Mouse (Mus musculus) intestine, embryonic 15.5 days (tissue): Measurements from ENCODE around the gene G0s2. TPM values are rescaled to one million over a fixed set of nuclear protein-coding genes. Genes with fewer than 3 reads are reported as not detected.
"Not testable (repeated sequence)": the region's sequence is repeated elsewhere in the genome, so short reads cannot be mapped to it uniquely, and the experiment has no call there.

ENCODE experiments used
- ATAC-seq: fragments of 200-750 bp; cut with Nextera tagmentation; 2 replicates; pipeline ENCODE4 v1.8.0; 2017; ENCODE audit warnings: moderate TSS enrichment, moderate library complexity
- H3K27ac ChIP-seq: fragments of 300-500 bp; sonication (generic); 2 replicates; pipeline ENCODE4 v1.5.1; 2015; ENCODE audit warnings: mild to moderate bottlenecking, inconsistent platforms
- H3K27me3 ChIP-seq: fragments of 300-500 bp; sonication (generic); replicated peaks from 2 replicates; pipeline ENCODE4 v1.6.1; 2015; ENCODE audit warnings: inconsistent platforms
- H3K36me3 ChIP-seq: fragments of 300-500 bp; sonication (generic); 2 replicates; pipeline ENCODE4 v1.6.1; 2015; ENCODE audit warnings: inconsistent platforms
- H3K4me1 ChIP-seq: fragments of 300-500 bp; sonication (generic); replicated peaks from 2 replicates; pipeline ENCODE4 v1.6.1; 2015; ENCODE audit warnings: inconsistent platforms
- H3K4me2 ChIP-seq: fragments of 300-500 bp; sonication (generic); replicated peaks from 2 replicates; pipeline ENCODE4 v1.6.1; 2015; ENCODE audit warnings: mild to moderate bottlenecking, inconsistent platforms
- H3K4me3 ChIP-seq: fragments of 300-500 bp; sonication (generic); replicated peaks from 2 replicates; pipeline ENCODE4 v1.5.1; 2015; ENCODE audit warnings: inconsistent platforms
- H3K9ac ChIP-seq: fragments of 300-500 bp; sonication (generic); 2 replicates; pipeline ENCODE4 v1.6.1; 2015; ENCODE audit warnings: inconsistent platforms
- H3K9me3 ChIP-seq: fragments of 300-500 bp; sonication (generic); 2 replicates; pipeline ENCODE4 v1.6.1; 2016; ENCODE audit warnings: inconsistent platforms
- WGBS: fragments of 180-500 bp; shearing (Covaris S2); methylation state at CpG from one replicate; pipeline ENCODE4 v1.1.7; 2015; 5-methylcytosine and 5-hydroxymethylcytosine counted together
- polyA plus RNA-seq: library from polyadenylated mRNA; unstranded; fragments of >200 nt; fragmentation: Nextera tagmentation; extraction: Ambion mirVana; gene quantifications from 2 replicates; pipeline ENCODE4 v1.2.1, GENCODE M21; 2015

The G0s2 gene
- polyA plus RNA-seq, 1 experiment from 2014 or later: 23.7 TPM

DNA sequence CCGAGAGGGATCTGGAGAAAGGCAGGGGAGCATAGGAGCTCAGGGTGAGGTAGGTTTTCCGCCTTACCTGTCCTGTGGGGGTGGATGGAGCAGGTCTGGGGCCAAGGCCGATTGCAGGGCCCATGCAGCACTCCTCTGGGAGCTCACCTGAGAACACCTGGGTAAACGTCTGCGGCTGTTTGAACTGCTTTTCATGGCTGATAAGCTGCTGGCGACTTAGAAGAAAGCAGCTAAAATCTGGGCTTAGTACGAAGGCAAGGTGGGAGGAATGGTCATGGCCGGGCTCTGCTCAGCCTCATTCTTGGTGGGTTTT lies 29.0 kb upstream of the G0s2 start:
- no peak overlapping the region for H3K9ac ChIP-seq
- ATAC-seq: peak; percentile 84
- H3K36me3 ChIP-seq: no peaks in the 10 kb centered on the region
- H3K9me3 ChIP-seq: no peaks in the 10 kb centered on the region
- H3K4me1 ChIP-seq: peaks cover 11% of the 10 kb centered on the region
- no peak overlapping the region for H3K27ac ChIP-seq
- H3K4me3 ChIP-seq: no peak overlapping the region; the same call in 1 of the 2 replicates
- no peaks in the 10 kb centered on the region for H3K27me3 ChIP-seq
- H3K4me2 ChIP-seq: peak overlapping the region; percentile 45
- 41% methylated on average over 8 of the region's 8 CpGs for WGBS

DNA sequence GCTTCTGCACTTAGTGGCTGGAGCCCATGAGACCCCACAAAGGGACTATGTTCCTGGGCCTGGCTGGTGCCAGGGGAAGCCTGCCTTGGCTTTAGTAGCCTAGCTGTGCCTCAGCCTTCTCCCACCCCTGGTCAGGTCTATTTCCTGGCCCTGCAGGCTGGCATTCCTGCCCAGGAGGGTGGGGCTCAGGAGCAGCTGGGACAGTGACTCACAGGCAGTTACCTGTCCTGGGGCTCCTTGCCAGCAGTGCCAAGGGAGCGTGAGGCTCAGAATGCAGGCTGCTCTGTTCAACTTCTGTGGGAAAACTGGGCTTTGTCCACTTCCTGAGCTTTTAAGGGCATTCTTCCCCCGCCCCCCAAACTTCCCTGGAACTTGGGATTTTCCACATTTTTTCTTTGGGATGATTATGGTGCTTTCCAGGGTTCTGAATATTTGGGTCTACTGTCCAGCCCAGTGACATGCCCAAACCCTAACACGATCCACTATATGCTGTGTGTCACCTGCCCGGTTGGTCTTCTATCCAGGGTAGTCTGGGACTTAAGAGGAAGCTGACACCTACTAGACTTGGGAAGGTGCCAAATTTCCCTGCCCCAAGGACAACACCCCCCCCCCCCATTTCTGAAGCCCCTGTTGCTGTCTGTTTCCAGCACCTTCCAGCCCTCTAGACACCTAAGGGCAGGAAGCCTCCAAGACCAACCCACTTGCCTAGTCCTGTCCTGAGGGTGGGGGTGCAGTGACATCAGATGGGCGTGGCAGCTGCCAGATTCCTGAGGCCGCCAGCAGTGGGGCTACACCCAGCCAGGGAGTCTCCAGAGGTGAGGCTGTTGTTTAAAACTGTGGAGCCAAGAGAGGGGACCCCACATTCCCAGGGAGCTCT lies 28.4 kb upstream of the G0s2 start:
- peak overlapping the region; percentile 45 for H3K4me2 ChIP-seq
- no peaks in the 10 kb centered on the region for H3K36me3 ChIP-seq
- no peaks in the 10 kb centered on the region for H3K27me3 ChIP-seq
- peak overlapping the region; percentile 19; the same call in 1 of the 2 replicates for H3K27ac ChIP-seq
- H3K4me1 ChIP-seq: peaks cover 11% of the 10 kb centered on the region
- no peak overlapping the region for H3K9ac ChIP-seq
- no peak overlapping the region; the same call in 1 of the 2 replicates for H3K4me3 ChIP-seq
- peak; percentile 94 for ATAC-seq
- H3K9me3 ChIP-seq: no peaks in the 10 kb centered on the region
- WGBS: 49% methylated on average over 6 of the region's 6 CpGs

DNA sequence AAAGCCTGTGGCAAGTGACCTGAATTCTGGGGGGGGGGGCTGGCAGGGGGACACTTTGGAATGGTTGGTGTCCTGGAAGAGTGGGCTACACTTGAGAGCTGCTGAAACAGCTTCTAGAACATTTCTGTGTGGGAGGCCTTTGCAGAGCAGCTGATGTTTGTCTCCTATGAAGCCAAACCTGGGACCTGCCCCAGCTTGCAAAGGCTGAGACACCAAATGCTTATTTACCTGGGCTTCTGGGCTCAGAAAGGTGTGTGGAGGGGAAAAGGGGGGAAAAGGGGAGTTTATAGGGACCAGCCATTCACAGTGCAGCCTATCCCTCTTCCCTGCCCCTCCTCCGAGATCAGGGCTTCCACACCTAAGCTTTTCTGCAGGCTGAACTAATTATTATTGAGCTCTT lies 27.0 kb upstream of the G0s2 start:
- Histone ChIP-seq H3K9ac (no peak overlapping the region), H3K9me3 (no peaks in the 10 kb centered on the region), H3K4me2 (no peak overlapping the region), H3K27me3 (no peaks in the 10 kb centered on the region), H3K4me1 (peaks cover 11% of the 10 kb centered on the region), H3K4me3 (no peak overlapping the region), H3K36me3 (no peaks in the 10 kb centered on the region), H3K27ac (no peak overlapping the region)
- ATAC-seq: no peak
- WGBS: 36% methylated on average over 1 of the region's 1 CpGs

DNA sequence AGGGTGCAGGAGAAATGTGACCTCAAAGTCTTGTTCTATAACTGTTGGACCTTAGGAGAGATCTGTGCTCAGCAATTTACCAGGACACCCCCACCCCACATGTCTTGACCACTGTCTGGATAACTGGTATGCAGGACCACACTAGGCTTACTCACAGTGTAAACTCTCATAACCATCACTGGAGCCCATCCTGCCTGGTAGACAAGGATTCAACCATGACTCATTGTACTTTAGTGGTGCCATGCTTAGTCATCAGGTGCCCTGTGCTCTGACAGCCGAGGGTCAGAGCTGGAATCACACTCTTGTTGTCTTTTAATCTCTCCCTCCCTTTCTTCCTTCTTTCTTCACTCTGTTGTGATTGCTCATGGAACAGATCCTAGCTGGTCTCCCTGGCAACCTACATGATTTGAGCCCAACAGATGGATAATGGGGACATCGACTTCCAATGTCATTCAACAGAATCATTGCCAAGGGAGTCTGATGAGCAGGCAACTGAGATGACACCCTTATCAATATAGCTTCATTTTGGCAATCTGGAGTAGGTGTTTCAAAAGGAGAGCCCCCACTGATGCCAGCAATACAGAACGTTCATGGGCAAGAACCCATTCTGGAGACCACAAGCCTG lies 25.2 kb upstream of the G0s2 start:
- no peak overlapping the region for H3K4me3 ChIP-seq
- no peak overlapping the region for H3K27ac ChIP-seq
- no peaks in the 10 kb centered on the region for H3K9me3 ChIP-seq
- H3K27me3 ChIP-seq: no peaks in the 10 kb centered on the region
- no peak overlapping the region for H3K9ac ChIP-seq
- no peak for ATAC-seq
- WGBS: 89% methylated on average over 3 of the region's 3 CpGs
- no peaks in the 10 kb centered on the region for H3K36me3 ChIP-seq
- peaks cover 11% of the 10 kb centered on the region for H3K4me1 ChIP-seq
- no peak overlapping the region for H3K4me2 ChIP-seq

DNA sequence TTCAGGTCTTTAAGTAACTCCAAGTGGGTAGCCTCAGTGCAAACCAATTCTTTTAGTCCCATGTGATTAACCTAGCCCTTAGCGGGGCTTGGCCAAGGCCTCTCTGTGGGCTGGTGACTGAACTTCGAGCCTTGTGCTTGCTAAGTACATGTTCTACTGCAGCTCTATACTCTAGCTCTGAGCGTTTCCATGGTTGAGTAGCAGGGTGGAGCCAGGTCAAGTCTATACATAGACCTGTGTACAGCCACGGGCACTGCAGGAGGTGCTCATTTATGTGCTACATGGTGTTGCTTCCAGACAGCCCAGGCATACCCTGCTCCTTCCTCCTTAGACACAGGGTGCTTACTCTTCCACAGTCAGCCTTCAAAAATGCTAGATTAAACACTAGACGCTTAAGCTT lies 22.9 kb upstream of the G0s2 start:
- Histone ChIP-seq H3K27ac (no peak overlapping the region), H3K4me3 (no peak overlapping the region), H3K4me2 (no peak overlapping the region), H3K4me1 (no peaks in the 10 kb centered on the region), H3K9me3 (no peaks in the 10 kb centered on the region), H3K9ac (no peak overlapping the region), H3K27me3 (no peaks in the 10 kb centered on the region), H3K36me3 (no peaks in the 10 kb centered on the region)
- ATAC-seq: peak; percentile 65
- WGBS: 78% methylated on average over 5 of the region's 5 CpGs

DNA sequence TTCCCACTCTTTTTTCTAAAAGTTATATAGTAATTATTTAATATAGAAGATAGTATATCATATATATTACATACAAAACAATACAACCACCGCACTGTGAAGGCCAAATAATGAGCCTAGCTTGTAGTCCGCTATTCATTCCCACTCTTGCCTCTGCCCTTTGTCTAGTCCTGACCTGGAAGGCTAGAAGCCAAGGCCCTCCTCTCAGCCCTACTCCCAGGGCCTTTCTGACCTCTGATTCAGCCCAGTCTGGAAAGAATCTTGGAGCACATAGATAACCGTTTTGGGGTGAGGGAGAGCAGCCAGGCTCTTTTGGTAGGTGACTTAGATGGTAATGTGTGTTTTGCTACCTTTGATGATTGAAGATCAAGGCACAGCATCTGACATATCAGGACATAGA lies 20.9 kb upstream of the G0s2 start:
- WGBS: 69% methylated on average over 3 of the region's 3 CpGs
- Histone ChIP-seq H3K4me2 (no peak overlapping the region), H3K27ac (no peak overlapping the region), H3K9me3 (no peaks in the 10 kb centered on the region), H3K4me1 (no peaks in the 10 kb centered on the region), H3K9ac (no peak overlapping the region), H3K36me3 (no peaks in the 10 kb centered on the region), H3K4me3 (no peak overlapping the region), H3K27me3 (no peaks in the 10 kb centered on the region)
- ATAC-seq: no peak

DNA sequence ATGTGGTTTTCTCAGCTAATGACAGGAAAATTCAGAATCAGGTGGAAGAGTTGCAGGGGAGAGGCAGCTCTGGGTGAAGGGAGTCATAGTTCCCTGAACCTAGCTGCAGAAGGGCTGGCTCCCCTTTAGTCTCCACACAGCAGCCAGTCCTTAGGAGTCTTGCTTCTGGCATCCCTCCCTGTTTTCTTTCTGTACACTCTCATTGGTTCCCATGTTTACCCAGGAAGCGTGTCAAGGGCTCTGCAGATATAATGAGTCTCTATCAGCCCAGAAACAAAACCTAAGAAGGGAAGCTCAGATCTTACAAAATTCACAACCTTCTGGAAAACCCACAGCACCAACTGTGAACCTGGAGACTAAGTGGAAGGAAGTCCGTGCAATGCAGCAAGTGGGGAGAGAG lies 20.0 kb upstream of the G0s2 start:
- 30% methylated on average over 2 of the region's 2 CpGs for WGBS
- Histone ChIP-seq H3K27me3 (no peaks in the 10 kb centered on the region), H3K4me3 (no peak overlapping the region), H3K36me3 (no peaks in the 10 kb centered on the region), H3K9me3 (no peaks in the 10 kb centered on the region), H3K9ac (no peak overlapping the region), H3K4me1 (no peaks in the 10 kb centered on the region), H3K27ac (no peak overlapping the region), H3K4me2 (no peak overlapping the region)
- no peak for ATAC-seq

DNA sequence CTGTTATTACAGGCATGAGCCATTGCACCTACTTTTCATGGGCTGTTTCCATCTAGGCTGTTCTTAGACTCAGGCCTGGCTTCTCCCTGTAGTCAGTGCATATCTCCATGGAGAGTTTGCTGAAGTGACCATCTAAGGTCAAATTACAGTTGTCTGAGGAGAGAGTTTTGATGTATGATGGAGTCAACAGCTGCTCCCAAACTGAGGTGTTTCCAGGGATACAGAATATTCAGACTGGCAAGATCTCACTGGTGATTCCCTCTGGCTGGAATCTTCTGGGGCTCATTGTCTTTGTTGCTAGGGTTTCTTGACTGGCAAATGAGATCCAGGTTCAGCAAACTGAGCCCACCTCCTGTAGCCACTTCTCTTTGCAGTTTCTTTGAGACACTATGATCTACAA lies 17.7 kb upstream of the G0s2 start:
- ATAC-seq: no peak
- H3K9ac ChIP-seq: no peak overlapping the region
- H3K36me3 ChIP-seq: no peaks in the 10 kb centered on the region
- H3K4me1 ChIP-seq: no peaks in the 10 kb centered on the region
- H3K4me2 ChIP-seq: no peak overlapping the region
- no peak overlapping the region for H3K27ac ChIP-seq
- H3K9me3 ChIP-seq: no peaks in the 10 kb centered on the region
- no peak overlapping the region for H3K4me3 ChIP-seq
- no peaks in the 10 kb centered on the region for H3K27me3 ChIP-seq

DNA sequence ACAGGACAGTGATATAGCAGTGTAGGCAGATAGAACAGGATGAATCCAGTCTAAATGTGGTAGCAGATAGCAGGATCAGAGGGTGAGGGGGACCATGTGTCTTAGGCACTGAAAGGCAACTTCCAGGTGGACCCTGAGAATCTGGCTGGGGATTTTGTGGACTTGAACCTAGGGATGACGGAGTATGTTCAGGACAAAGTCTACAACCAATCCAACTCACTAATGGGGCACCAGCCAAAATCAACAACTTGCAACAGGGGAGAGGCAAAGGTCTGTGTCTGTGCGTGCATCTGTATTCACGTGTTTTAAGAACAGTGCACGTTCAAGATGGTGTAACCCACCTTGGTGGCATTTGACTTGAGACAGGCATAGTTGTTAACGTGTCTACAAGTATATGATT lies 16.9 kb upstream of the G0s2 start:
- H3K27ac ChIP-seq: no peak overlapping the region
- no peaks in the 10 kb centered on the region for H3K36me3 ChIP-seq
- no peak for ATAC-seq
- no peak overlapping the region for H3K4me2 ChIP-seq
- H3K4me1 ChIP-seq: no peaks in the 10 kb centered on the region
- no peaks in the 10 kb centered on the region for H3K9me3 ChIP-seq
- H3K9ac ChIP-seq: no peak overlapping the region
- 91% methylated on average over 5 of the region's 5 CpGs for WGBS
- no peak overlapping the region for H3K4me3 ChIP-seq
- H3K27me3 ChIP-seq: no peaks in the 10 kb centered on the region

DNA sequence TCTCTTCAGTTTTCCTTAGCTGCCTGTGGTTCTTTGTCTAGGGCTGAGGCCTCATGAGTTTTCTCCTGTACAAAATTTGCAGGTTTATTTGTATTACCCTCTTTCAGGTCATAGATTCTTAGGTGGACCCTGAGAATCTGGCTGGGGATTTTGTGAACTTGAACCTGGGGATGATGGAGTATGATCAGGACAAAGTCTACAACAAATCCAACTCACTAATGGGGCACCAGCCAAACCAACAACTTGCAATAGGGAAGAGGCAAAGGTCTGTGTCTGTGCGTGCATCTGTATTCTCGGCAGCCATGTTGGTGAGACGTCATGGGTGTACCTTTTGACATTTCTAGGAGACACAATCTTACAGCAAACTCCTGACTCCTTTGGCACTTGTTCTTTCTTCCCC lies 16.1 kb upstream of the G0s2 start:
- 87% methylated on average over 3 of the region's 3 CpGs for WGBS
- Histone ChIP-seq H3K27me3 (no peaks in the 10 kb centered on the region), H3K4me1 (no peaks in the 10 kb centered on the region), H3K9ac (no peak overlapping the region), H3K4me2 (no peak overlapping the region), H3K27ac (no peak overlapping the region), H3K36me3 (no peaks in the 10 kb centered on the region), H3K4me3 (no peak overlapping the region), H3K9me3 (no peaks in the 10 kb centered on the region)
- no peak for ATAC-seq

DNA sequence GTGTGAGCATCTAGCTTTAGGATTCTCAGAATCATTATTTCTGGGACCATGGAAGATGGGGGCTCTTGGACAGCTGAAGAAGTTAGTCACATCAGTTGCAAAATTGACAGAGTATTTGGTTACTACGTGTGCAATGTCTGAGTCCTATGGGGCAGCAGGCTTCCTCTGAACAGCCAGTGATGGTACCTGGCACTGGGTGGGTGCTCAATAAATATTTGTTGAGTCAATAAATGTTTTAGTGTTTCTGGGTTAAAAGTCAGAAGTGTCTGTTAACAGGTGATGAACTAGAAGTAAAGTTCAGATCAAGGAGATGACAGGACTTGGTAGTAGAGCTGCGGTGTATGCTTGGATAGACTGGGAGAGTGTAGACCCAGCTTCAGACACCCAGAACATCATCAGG lies 14.6 kb upstream of the G0s2 start:
- Histone ChIP-seq H3K4me3 (no peak overlapping the region), H3K27ac (no peak overlapping the region), H3K36me3 (no peaks in the 10 kb centered on the region), H3K9me3 (no peaks in the 10 kb centered on the region), H3K9ac (no peak overlapping the region), H3K27me3 (no peaks in the 10 kb centered on the region), H3K4me1 (no peaks in the 10 kb centered on the region), H3K4me2 (no peak overlapping the region)
- 67% methylated on average over 2 of the region's 2 CpGs for WGBS
- no peak for ATAC-seq

DNA sequence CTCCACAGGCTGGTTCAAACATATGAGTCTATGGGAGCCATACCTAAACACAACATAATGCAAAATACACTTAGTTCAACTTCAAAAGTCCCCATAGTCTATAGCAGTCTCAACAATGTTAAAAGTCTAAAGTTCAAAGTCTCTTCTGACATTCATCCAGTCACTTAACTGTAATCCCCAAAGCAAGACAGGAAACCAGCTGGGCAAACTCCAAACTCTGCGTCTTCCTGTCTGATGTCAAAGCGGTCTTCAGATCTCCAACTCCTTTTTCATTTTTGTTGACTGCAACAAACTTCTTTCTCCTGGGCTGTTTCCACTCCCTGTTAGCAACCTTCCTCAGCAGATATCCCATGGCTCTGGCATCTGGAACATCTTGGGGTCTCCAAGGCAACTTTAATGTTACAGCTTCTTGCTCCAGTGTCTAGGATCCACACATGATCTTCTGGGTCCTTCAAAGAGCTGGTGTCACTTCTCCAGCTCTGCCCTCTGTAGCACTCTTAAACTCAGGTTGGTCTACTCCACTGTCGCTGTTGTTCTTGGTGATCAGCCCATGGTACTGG lies 12.8 kb upstream of the G0s2 start:
- H3K4me1 ChIP-seq, H3K4me3 ChIP-seq, ATAC-seq, H3K9ac ChIP-seq, H3K4me2 ChIP-seq, H3K36me3 ChIP-seq, H3K9me3 ChIP-seq, H3K27me3 ChIP-seq, H3K27ac ChIP-seq: not testable (repeated sequence)
- WGBS: 82% methylated on average over 3 of the region's 3 CpGs
